ENCODE assay signal across 10 mouse cellular contexts in genomic region chr4:10693446-10694105, GRCm38 (mm10).
DNase-seq lines count a peak whose midpoint lies in the region; ATAC-seq lines count a peak whose summit lies in the region.
"Had no signal": no experiment of that assay in that cellular context is flagged by ENCODE, and none has a peak within 500 bp of the region (broad histone marks: within the 10 kb centered on the region; RNA-seq: fewer than 3 reads in every experiment).

No protein-coding gene starts in this region.

- ATAC-seq in heart, embryonic 16.5 days (replicated peaks; ENCODE audit: extremely low read depth, insufficient read depth, low FRiP score): no peak
- ATAC-seq in limb, embryonic 11.5 days (ENCODE audit: insufficient number of reproducible peaks, low FRiP score, low TSS enrichment, low read depth): no peak
- peak; percentile 41; the same call in 1 of the 2 replicates for ATAC-seq in neural tube, embryonic 11.5 days (ENCODE audit: insufficient read depth, low FRiP score, low TSS enrichment)
- no peak for ATAC-seq in megakaryocyte progenitor cell, adult 5-6 weeks (replicated peaks; ENCODE audit: poor library complexity)

- H3K36me3 ChIP-seq in heart, embryonic 16.5 days (ENCODE audit: control insufficient read depth, insufficient read depth): no peaks in the 10 kb centered on the region
- no peaks in the 10 kb centered on the region for H3K36me3 ChIP-seq in forebrain, embryonic 10.5 days (replicated peaks)
- H3K36me3 ChIP-seq in limb, embryonic 11.5 days (ENCODE audit: control insufficient read depth, insufficient read depth, low read length): no peaks in the 10 kb centered on the region
- H3K36me3 ChIP-seq in neural tube, embryonic 11.5 days (ENCODE audit: control insufficient read depth, insufficient read depth, low read length): no peaks in the 10 kb centered on the region

- no peaks in the 10 kb centered on the region for H3K9me3 ChIP-seq in heart, embryonic 16.5 days (replicated peaks; ENCODE audit: control insufficient read depth, low read length)
- H3K9me3 ChIP-seq in forebrain, embryonic 10.5 days: 0 out of 2 replicates have a peak, but pooled peaks cover 4% of the 10 kb centered on the region
- H3K9me3 ChIP-seq in limb, embryonic 11.5 days (ENCODE audit: control insufficient read depth, low read length): no peaks in the 10 kb centered on the region
- H3K9me3 ChIP-seq in neural tube, embryonic 11.5 days (ENCODE audit: control insufficient read depth, low read length): no peaks in the 10 kb centered on the region

- DNase-seq in heart, postnatal 10 days: no peak
- DNase-seq in forebrain, embryonic 10.5 days (ENCODE audit: extremely low spot score, low spot score): no peak
- no peak for DNase-seq in limb, embryonic 11.5 days (ENCODE audit: low spot score)
- no peak for DNase-seq in neural tube, embryonic 11.5 days (ENCODE audit: low spot score)
- DNase-seq in ovary, postnatal 10 days (ENCODE audit: low spot score): no peak
- no peak for DNase-seq in cerebellum, postnatal 14 days
- DNase-seq: layer of hippocampus, postnatal 36 days; thymus, adult 2 months had no signal

- 22% methylated on average over 8 of the region's 15 CpGs for WGBS in heart, embryonic 16.5 days
- 40% methylated on average over 1 of the region's 15 CpGs for WGBS in forebrain, embryonic 10.5 days
- 54% methylated on average over 7 of the region's 15 CpGs for whole genome bisulfite sequencing in limb, embryonic 11.5 days
- 43% methylated on average over 5 of the region's 15 CpGs for WGBS in neural tube, embryonic 11.5 days

- H3K4me2 ChIP-seq in heart, embryonic 16.5 days (ENCODE audit: low read depth, low read length): peak overlapping the region; percentile 47
- peak overlapping the region; percentile 27 for H3K4me2 ChIP-seq in limb, embryonic 11.5 days (ENCODE audit: low read depth, severe bottlenecking)
- H3K4me2 ChIP-seq in neural tube, embryonic 11.5 days (ENCODE audit: low read depth): no peak overlapping the region; the same call in 1 of the 2 replicates

- intact Hi-C loops in heart, postnatal 10 days (cut with DNase I): no loop called here

- H3K27ac ChIP-seq in heart, embryonic 16.5 days (ENCODE audit: low read length): no peak overlapping the region
- H3K27ac ChIP-seq in forebrain, embryonic 10.5 days: 0 out of 2 replicates have a peak overlapping the region, but pooled peaks have one; percentile 40
- no peak overlapping the region for H3K27ac ChIP-seq in limb, embryonic 11.5 days (replicated peaks; ENCODE audit: low read depth, low read length)
- H3K27ac ChIP-seq in neural tube, embryonic 11.5 days (ENCODE audit: low read depth, low read length): no peak overlapping the region

- 0 out of 2 replicates have a peak overlapping the region, but pooled peaks have one; percentile 20 for H3K9ac ChIP-seq in heart, embryonic 16.5 days (ENCODE audit: low read length)
- no peak overlapping the region for H3K9ac ChIP-seq in limb, embryonic 11.5 days (ENCODE audit: low read length)
- H3K9ac ChIP-seq in neural tube, embryonic 11.5 days (ENCODE audit: low read length): no peak overlapping the region

- peaks cover 3% of the 10 kb centered on the region; the same call in 1 of the 2 replicates for H3K4me1 ChIP-seq in heart, embryonic 16.5 days (ENCODE audit: control insufficient read depth, insufficient read depth, low read length)
- no peaks in the 10 kb centered on the region for H3K4me1 ChIP-seq in forebrain, embryonic 10.5 days
- peaks cover 9% of the 10 kb centered on the region; the same call in 1 of the 2 replicates for H3K4me1 ChIP-seq in limb, embryonic 11.5 days (ENCODE audit: control insufficient read depth, insufficient read depth, low read length)
- no peaks in the 10 kb centered on the region for H3K4me1 ChIP-seq in neural tube, embryonic 11.5 days (ENCODE audit: control insufficient read depth, insufficient read depth, low read length)

- peak overlapping the region; percentile 36 for H3K4me3 ChIP-seq in heart, embryonic 16.5 days (ENCODE audit: low read length)
- peak overlapping the region; percentile 47 for H3K4me3 ChIP-seq in forebrain, embryonic 10.5 days
- H3K4me3 ChIP-seq in limb, embryonic 11.5 days (ENCODE audit: low read depth, low read length): no peak overlapping the region; the same call in 1 of the 2 replicates
- peak overlapping the region; percentile 22 for H3K4me3 ChIP-seq in neural tube, embryonic 11.5 days (ENCODE audit: low read depth, low read length)

- no peaks in the 10 kb centered on the region for H3K27me3 ChIP-seq in heart, embryonic 16.5 days (ENCODE audit: control insufficient read depth, insufficient read depth, low read length)
- H3K27me3 ChIP-seq in forebrain, embryonic 10.5 days (ENCODE audit: poor library complexity, severe bottlenecking): peaks cover 7% of the 10 kb centered on the region
- H3K27me3 ChIP-seq in limb, embryonic 11.5 days (ENCODE audit: control insufficient read depth, insufficient read depth, low read length): no peaks in the 10 kb centered on the region
- H3K27me3 ChIP-seq in neural tube, embryonic 11.5 days (ENCODE audit: control insufficient read depth, insufficient read depth, low read length): no peaks in the 10 kb centered on the region
